Comparison of ENCODE assay signal across 8 mouse cellular contexts in the genomic region with DNA sequence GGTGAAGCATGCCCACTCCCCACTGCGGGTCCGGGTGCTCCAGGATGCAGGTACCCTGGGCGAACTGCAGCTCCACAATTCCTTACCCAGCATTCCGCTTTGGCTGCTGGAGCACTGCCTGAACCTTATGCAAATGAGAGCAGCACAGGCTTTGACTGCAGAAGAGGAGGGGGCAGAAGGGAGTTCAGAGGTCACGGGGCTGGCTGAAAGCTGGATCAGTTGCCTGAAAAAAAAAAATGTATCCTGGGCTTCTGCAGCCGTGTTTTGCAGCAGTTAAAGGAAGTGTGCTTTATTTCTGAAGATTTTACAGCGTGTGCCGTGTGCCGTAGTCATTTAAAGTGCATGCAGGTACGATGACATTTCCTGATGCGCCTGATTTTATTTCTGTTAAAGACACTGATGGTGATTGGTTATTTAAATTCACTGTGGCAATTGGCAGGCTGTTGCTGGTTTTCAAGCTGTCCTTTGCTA.
A peak's percentile ranks its signal among the peaks of the same experiment; 100 is the strongest.
DNase-seq lines count a peak whose midpoint lies in the region; ATAC-seq and TF ChIP-seq lines count a peak whose summit lies in the region.

No protein-coding gene starts in this region.

- ATAC-seq in embryonic facial prominence, embryonic 13.5 days (ENCODE audit: insufficient number of reproducible peaks, insufficient read depth, low FRiP score, low TSS enrichment, low read depth) = no peak
- ATAC-seq in liver, postnatal 0 days = no peak

- H3K27me3 ChIP-seq in embryonic facial prominence, embryonic 13.5 days = no peaks in the 10 kb centered on the region
- no peaks in the 10 kb centered on the region for H3K27me3 ChIP-seq in liver, postnatal 0 days (ENCODE audit: insufficient read depth, low read length)

- no peak for TF ChIP-seq EP300 in liver, postnatal 0 days (IDR thresholded peaks at IDR 0.05; ENCODE audit: low read depth)

- peak; percentile 77 for DNase-seq in layer of hippocampus, adult 11-12 months (ENCODE audit: low spot score)
- no peak for DNase-seq in layer of hippocampus, adult 9-10 months (ENCODE audit: low spot score)
- peak; percentile 44 for DNase-seq in heart, postnatal 4 days
- DNase-seq in layer of hippocampus, adult 8-10 months (ENCODE audit: low spot score in 2 of 2) = peak; percentile 73 to 74
- DNase-seq in liver, postnatal 0 days = peak; percentile 18
- DNase-seq in retina, postnatal 7 days (ENCODE audit: low read depth, low spot score) = peak; percentile 55
- DNase-seq in c-Kit-positive CD71-positive TER-119-positive erythroid progenitor cells, embryonic 14.5 days (ENCODE audit: low spot score) = no peak

- H3K9me3 ChIP-seq in embryonic facial prominence, embryonic 13.5 days = no peaks in the 10 kb centered on the region
- no peaks in the 10 kb centered on the region for H3K9me3 ChIP-seq in liver, postnatal 0 days (ENCODE audit: low read length)

- H3K9ac ChIP-seq in embryonic facial prominence, embryonic 13.5 days = peak overlapping the region; percentile 62
- H3K9ac ChIP-seq in liver, postnatal 0 days (replicated peaks) = no peak overlapping the region; the same call in 1 of the 2 replicates

- H3K4me1 ChIP-seq in embryonic facial prominence, embryonic 13.5 days = no peaks in the 10 kb centered on the region
- H3K4me1 ChIP-seq in liver, postnatal 0 days (ENCODE audit: insufficient read depth) = no peaks in the 10 kb centered on the region

- peak overlapping the region; percentile 75 for H3K4me2 ChIP-seq in embryonic facial prominence, embryonic 13.5 days
- H3K4me2 ChIP-seq in liver, postnatal 0 days (ENCODE audit: low read depth, low read length) = peak overlapping the region; percentile 56

- no peaks in the 10 kb centered on the region for H3K36me3 ChIP-seq in embryonic facial prominence, embryonic 13.5 days
- H3K36me3 ChIP-seq in liver, postnatal 0 days (replicated peaks; ENCODE audit: insufficient read depth, low read length) = no peaks in the 10 kb centered on the region

- H3K4me3 ChIP-seq in embryonic facial prominence, embryonic 13.5 days = peak overlapping the region; percentile 51
- peak overlapping the region; percentile 35; the same call in 1 of the 2 replicates for H3K4me3 ChIP-seq in liver, postnatal 0 days (ENCODE audit: low read depth, low read length)

- WGBS in embryonic facial prominence, embryonic 13.5 days = under 1% methylated on average over 11 of the region's 11 CpGs
- 2% methylated on average over 11 of the region's 11 CpGs for WGBS in liver, postnatal 0 days (ENCODE audit: insufficient replicate concordance)

- no peak for TF ChIP-seq CTCF in liver, postnatal 0 days (IDR thresholded peaks at IDR 0.05; ENCODE audit: low read depth)

- H3K27ac ChIP-seq in embryonic facial prominence, embryonic 13.5 days = no peak overlapping the region
- H3K27ac ChIP-seq in liver, postnatal 0 days (ENCODE audit: low read depth) = no peak overlapping the region

Comparison
In these comparisons a context has a peak if more than half of its experiments do, and no peak if none do; other contexts are left out.
1. DNase-seq: peak in layer of hippocampus, adult 11-12 months (single experiment), heart, postnatal 4 days (single experiment), layer of hippocampus, adult 8-10 months (2 of 2), liver, postnatal 0 days (single experiment) and retina, postnatal 7 days (single experiment); none in layer of hippocampus, adult 9-10 months (single experiment) and c-Kit-positive CD71-positive TER-119-positive erythroid progenitor cells, embryonic 14.5 days (single experiment).